Mouse (Mus musculus) ES-Bruce4 (cell line): ENCODE measurements around the gene Ntf5.

ENCODE experiments used
- CTCF ChIP-seq: IDR thresholded peaks from one replicate; pipeline ENCODE4 v1.8.1; 2011; ENCODE audit warnings: low read depth, low read length
- POLR2A ChIP-seq: IDR thresholded peaks from one replicate; pipeline ENCODE4 v1.8.1; 2011; ENCODE audit warnings: low read length; ENCODE audit not compliant: insufficient read depth

GRCm38 (mm10) chr7:45421194-45421593 lies 7.7 kb downstream of the Ntf5 start:
- TF ChIP-seq CTCF (no peak), POLR2A (no peak)
